Comparison of ENCODE assay signal across 20 mouse cellular contexts in the genomic region with DNA sequence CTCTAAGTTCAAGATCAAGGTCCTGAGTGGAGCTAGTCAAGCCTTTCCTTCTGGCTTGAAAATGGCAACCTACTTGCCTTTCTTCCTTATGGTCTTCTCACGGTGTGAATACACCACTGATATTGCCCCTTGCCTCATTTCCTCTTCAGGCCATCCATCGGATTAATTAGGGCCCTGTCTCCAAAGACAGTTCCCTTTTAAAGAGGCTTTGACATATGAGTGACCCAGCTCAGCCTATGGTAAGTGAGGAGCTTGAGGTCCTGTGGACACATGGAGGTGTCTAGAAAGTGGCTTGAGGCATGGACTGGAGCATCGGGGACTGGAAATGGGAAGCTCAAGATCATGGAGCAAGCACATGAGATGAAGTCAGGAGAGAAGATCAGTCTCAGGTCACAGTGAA.
"Had no signal": no experiment of that assay in that cellular context is flagged by ENCODE, and none has a peak within 500 bp of the region (broad histone marks: within the 10 kb centered on the region; RNA-seq: fewer than 3 reads in every experiment).

No protein-coding gene starts in this region.

- DNase-seq: kidney, adult 11 months; kidney, adult 8-10 months; kidney, postnatal 10 days; kidney, postnatal 36 days; lung, embryonic 14.5 days; retina, postnatal 1 day; spleen, adult 18-20 months; thymus, adult 18-20 months; thymus, postnatal 36 days had no signal

- H3K4me1 ChIP-seq: kidney, embryonic 15.5 days; limb, embryonic 15.5 days; midbrain, embryonic 15.5 days; stomach, embryonic 15.5 days had no signal

- ATAC-seq: liver, postnatal 0 days; lung, postnatal 0 days; midbrain, embryonic 15.5 days had no signal

- H3K27ac ChIP-seq: kidney, embryonic 15.5 days; limb, embryonic 12.5 days; limb, embryonic 15.5 days; liver, embryonic 14.5 days; midbrain, embryonic 12.5 days; midbrain, embryonic 15.5 days; neural tube, embryonic 13.5 days; stomach, embryonic 15.5 days had no signal

- H3K4me3 ChIP-seq: kidney, embryonic 15.5 days; limb, embryonic 12.5 days; limb, embryonic 15.5 days; midbrain, embryonic 12.5 days; midbrain, embryonic 15.5 days; myocyte; neural tube, embryonic 13.5 days; stomach, embryonic 15.5 days had no signal
